Mouse (Mus musculus) cerebellum, adult 2 months (tissue): ENCODE measurements around the gene Wdr24.

ENCODE experiments used
- CTCF ChIP-seq: fragments of 200-500 bp; IDR thresholded peaks from 2 replicates; pipeline ENCODE4 v1.5.1; 2011; ENCODE audit warnings: low read depth, mild to moderate bottlenecking, control low read depth, low read length, moderate library complexity, borderline replicate concordance; ENCODE audit not compliant: insufficient read depth
- POLR2A ChIP-seq: fragments of 200-500 bp; IDR thresholded peaks from 2 replicates; pipeline ENCODE4 v1.6.1; 2011; ENCODE audit warnings: low read length, control low read depth, borderline replicate concordance; ENCODE audit not compliant: insufficient read depth

GRCm38 (mm10) chr17:25843636-25844395, 20.4 kb downstream of the Wdr24 start:
- TF ChIP-seq CTCF = no peak
- TF ChIP-seq POLR2A = no peak
